Mouse (Mus musculus) myocyte (in vitro differentiated cells): ENCODE results near the gene Ece2. TPM values are rescaled to one million over a fixed set of nuclear protein-coding genes. Genes with fewer than 3 reads are reported as not detected.
A peak's percentile ranks its signal among the peaks of the same experiment; 100 is the strongest.

Experiments
- H3K27me3 ChIP-seq: one replicate; pipeline ENCODE4 v1.6.1; 2011; ENCODE audit not compliant: control insufficient read depth, insufficient read depth, insufficient read length
- H3K36me3 ChIP-seq: one replicate; pipeline ENCODE4 v1.6.1; 2011; ENCODE audit not compliant: control insufficient read depth, insufficient read depth
- H3K4me2 ChIP-seq: one replicate; pipeline ENCODE4 v1.6.1; 2011; ENCODE audit warnings: low read depth, control low read depth
- H3K4me3 ChIP-seq: one replicate; pipeline ENCODE4 v1.5.1; 2011; ENCODE audit warnings: mild to moderate bottlenecking, control low read depth, moderate library complexity
- H3K79me2 ChIP-seq: one replicate; pipeline ENCODE4 v1.6.1; 2011; ENCODE audit not compliant: control insufficient read depth, insufficient read depth
- H3ac ChIP-seq: one replicate; pipeline ENCODE4 v1.6.1; 2011; ENCODE audit not compliant: control insufficient read depth, insufficient read length
- CEBPB ChIP-seq: IDR thresholded peaks from 2 replicates; pipeline ENCODE4 v1.6.1; 2011; ENCODE audit warnings: mild to moderate bottlenecking, moderate library complexity; ENCODE audit not compliant: poor library complexity, insufficient read depth, severe bottlenecking
- E2F4 ChIP-seq: IDR thresholded peaks from one replicate; pipeline ENCODE4 v1.6.1; 2011; ENCODE audit warnings: mild to moderate bottlenecking, control low read depth, moderate library complexity; ENCODE audit not compliant: insufficient read depth
- MAX ChIP-seq: IDR thresholded peaks from one replicate; pipeline ENCODE4 v1.6.1; 2011; ENCODE audit warnings: low read depth, mild to moderate bottlenecking, control low read depth
- MYOD1 ChIP-seq, 3 experiments: IDR thresholded peaks; one replicate each; pipeline ENCODE4 v1.6.1; 2011; ENCODE audit warnings: control low read depth in 2 of 3, low read depth in 2 of 3, mild to moderate bottlenecking in 2 of 3, moderate library complexity in 1 of 3; ENCODE audit not compliant: insufficient read length in 2 of 3, control insufficient read depth in 1 of 3
- MYOG ChIP-seq, 3 experiments: IDR thresholded peaks; one replicate each; pipeline ENCODE4 v1.6.1; 2011; ENCODE audit warnings: control low read depth in 2 of 3, low read depth in 2 of 3, mild to moderate bottlenecking in 2 of 3; ENCODE audit not compliant: insufficient read length in 2 of 3, control insufficient read depth in 1 of 3, insufficient read depth in 1 of 3
- POLR2A ChIP-seq: IDR thresholded peaks from one replicate; pipeline ENCODE4 v1.6.1; 2011; ENCODE audit warnings: low read depth, mild to moderate bottlenecking, control low read depth, moderate library complexity; ENCODE audit not compliant: insufficient read length
- POLR2AphosphoS2 ChIP-seq: IDR thresholded peaks from one replicate; pipeline ENCODE4 v1.6.1; 2011; ENCODE audit warnings: low read depth, control low read depth; ENCODE audit not compliant: insufficient read length
- REST ChIP-seq: IDR thresholded peaks from one replicate; pipeline ENCODE4 v1.6.1; 2011; ENCODE audit warnings: mild to moderate bottlenecking, control low read depth, moderate library complexity; ENCODE audit not compliant: insufficient read depth, insufficient read length
- SRF ChIP-seq: IDR thresholded peaks from one replicate; pipeline ENCODE4 v1.6.1; 2011; ENCODE audit warnings: low read depth; ENCODE audit not compliant: control insufficient read depth, insufficient read length
- TCF12 ChIP-seq: IDR thresholded peaks from one replicate; pipeline ENCODE4 v1.6.1; 2011; ENCODE audit warnings: mild to moderate bottlenecking, control low read depth; ENCODE audit not compliant: poor library complexity, insufficient read depth, severe bottlenecking
- TCF3 ChIP-seq: IDR thresholded peaks from one replicate; pipeline ENCODE4 v1.6.1; 2011; ENCODE audit warnings: low read depth, control low read depth; ENCODE audit not compliant: insufficient read length
- USF1 ChIP-seq: IDR thresholded peaks from one replicate; pipeline ENCODE4 v1.6.1; 2011; ENCODE audit warnings: low read depth, mild to moderate bottlenecking, control low read depth, moderate library complexity
- polyA plus RNA-seq: library from polyadenylated mRNA; unstranded; fragments of >200 nt; fragmentation: generic; extraction: Trizol; gene quantifications from one replicate; pipeline ENCODE4 v1.2.1, GENCODE M21; 2012; ENCODE audit warnings: missing spikeins

Ece2 gene
- polyA plus RNA-seq, result 2.6 TPM

- Histone ChIP-seq H3K4me3 (peak within 1 kb of the TSS; percentile 34), H3K36me3 (no peaks in the 10 kb centered on the region), H3K4me2 (peak within 1 kb of the TSS; percentile 78), H3K79me2 (no peaks in the 10 kb centered on the region), H3K27me3 (no peaks in the 10 kb centered on the region), H3ac (no peak within 1 kb of the TSS)
- TF ChIP-seq MAX (no peak), CEBPB (no peak), POLR2A (peak; percentile 64), POLR2AphosphoS2 (peak; percentile 38), USF1 (no peak), SRF (no peak), MYOG (IDR thresholded peaks at IDR 0.05; ENCODE audit: control insufficient read depth in 1 of 3, insufficient read depth in 1 of 3, insufficient read length in 2 of 3, low read depth in 2 of 3) (no peak), TCF3 (no peak), TCF12 (no peak), REST (no peak), E2F4 (no peak), MYOD1 (IDR thresholded peaks at IDR 0.05; ENCODE audit: control insufficient read depth in 1 of 3, insufficient read length in 2 of 3, low read depth in 2 of 3) (no peak)
Measured at GRCm38 (mm10) chr16:20629731-20630634, at the start of gene Ece2. TSS of gene Ece2 (plus strand) at chr16:20629828.

- Histone ChIP-seq H3K79me2 (no peaks in the 10 kb centered on the region), H3K36me3 (no peaks in the 10 kb centered on the region), H3K4me3 (no peak within 1 kb of the TSS), H3K27me3 (peaks cover 40% of the 10 kb centered on the region), H3ac (no peak within 1 kb of the TSS), H3K4me2 (peak within 1 kb of the TSS; percentile 56)
- TF ChIP-seq MYOG (IDR thresholded peaks at IDR 0.05; ENCODE audit: control insufficient read depth in 1 of 3, insufficient read depth in 1 of 3, insufficient read length in 2 of 3, low read depth in 2 of 3) (no peak), TCF3 (no peak), POLR2A (no peak), SRF (no peak), POLR2AphosphoS2 (no peak), USF1 (no peak), MAX (no peak), CEBPB (no peak), E2F4 (no peak), MYOD1 (IDR thresholded peaks at IDR 0.05; ENCODE audit: control insufficient read depth in 1 of 3, insufficient read length in 2 of 3, low read depth in 2 of 3) (no peak), TCF12 (no peak), REST (no peak)
Measured at GRCm38 (mm10) chr16:20589366-20589938, 40.2 kb upstream of the Ece2 start, which contains the start of gene Vwa5b2. TSS of gene Vwa5b2 (plus strand) at chr16:20589471.

- TF ChIP-seq TCF3, result no peak
- TF ChIP-seq TCF12, result no peak
- TF ChIP-seq MAX, result no peak
- no peak for TF ChIP-seq CEBPB
- Histone ChIP-seq H3K79me2 (no peaks in the 10 kb centered on the region), H3K4me3 (no peak overlapping the region), H3ac (no peak overlapping the region), H3K4me2 (peak overlapping the region; percentile 56), H3K27me3 (peaks cover 43% of the 10 kb centered on the region), H3K36me3 (no peaks in the 10 kb centered on the region)
Measured at GRCm38 (mm10) chr16:20589939-20590679, 39.5 kb upstream of the Ece2 start.

GRCm38 (mm10) chr16:20590680-20591038 lies 39.0 kb upstream of the Ece2 start:
- no peak overlapping the region for H3K4me2 ChIP-seq
- no peak overlapping the region for H3K4me3 ChIP-seq
- TF ChIP-seq TCF3 (no peak), MYOG (IDR thresholded peaks at IDR 0.05; ENCODE audit: control insufficient read depth in 1 of 3, insufficient read depth in 1 of 3, insufficient read length in 2 of 3, low read depth in 2 of 3) (no peak), E2F4 (no peak), MYOD1 (IDR thresholded peaks at IDR 0.05; ENCODE audit: control insufficient read depth in 1 of 3, insufficient read length in 2 of 3, low read depth in 2 of 3) (no peak), CEBPB (no peak), REST (no peak), POLR2AphosphoS2 (no peak)
- peaks cover 43% of the 10 kb centered on the region for H3K27me3 ChIP-seq
- H3K79me2 ChIP-seq, result no peaks in the 10 kb centered on the region
- no peak overlapping the region for H3ac ChIP-seq
- no peaks in the 10 kb centered on the region for H3K36me3 ChIP-seq
